Mouse (Mus musculus) lung, embryonic 14.5 days (tissue): Measurements from ENCODE around the gene Spn. TPM values are rescaled to one million over a fixed set of nuclear protein-coding genes. Genes with fewer than 3 reads are reported as not detected.
"Not testable (repeated sequence)": the region's sequence is repeated elsewhere in the genome, so short reads cannot be mapped to it uniquely, and the experiment has no call there.

Experiments
- ATAC-seq: fragments of 200-750 bp; cut with Nextera tagmentation; 2 replicates; pipeline ENCODE4 v1.8.0; 2017; ENCODE audit warnings: mild to moderate bottlenecking, moderate TSS enrichment, moderate library complexity; ENCODE audit not compliant: insufficient read depth
- DNase-seq: peaks from one replicate; pipeline ENCODE4 v3.0.0-alpha.2; 2015
- H3K27ac ChIP-seq: fragments of 300-500 bp; sonication (generic); 2 replicates; pipeline ENCODE4 v1.5.1; 2014; ENCODE audit warnings: low read depth, mild to moderate bottlenecking, moderate library complexity
- H3K27me3 ChIP-seq: fragments of 300-500 bp; sonication (generic); 2 replicates; pipeline ENCODE4 v1.6.1; 2014; ENCODE audit warnings: low read length, control low read depth; ENCODE audit not compliant: insufficient read depth
- H3K36me3 ChIP-seq: fragments of 300-500 bp; sonication (generic); 2 replicates; pipeline ENCODE4 v1.6.1; 2014; ENCODE audit warnings: control low read depth; ENCODE audit not compliant: insufficient read depth
- H3K4me1 ChIP-seq: fragments of 300-500 bp; sonication (generic); 2 replicates; pipeline ENCODE4 v1.6.1; 2014; ENCODE audit warnings: antibody characterized with exemption, control low read depth; ENCODE audit not compliant: insufficient read depth
- H3K4me2 ChIP-seq: fragments of 300-500 bp; sonication (generic); 2 replicates; pipeline ENCODE4 v1.6.1; 2014; ENCODE audit warnings: mild to moderate bottlenecking
- H3K4me3 ChIP-seq: fragments of 300-500 bp; sonication (generic); 2 replicates; pipeline ENCODE4 v1.5.1; 2014; ENCODE audit warnings: low read depth, low read length
- H3K9ac ChIP-seq: fragments of 300-500 bp; sonication (generic); 2 replicates; pipeline ENCODE4 v1.6.1; 2014
- H3K9me3 ChIP-seq: fragments of 300-500 bp; sonication (generic); 2 replicates; pipeline ENCODE4 v1.6.1; 2016; ENCODE audit warnings: low read depth, low read length, control low read depth
- CTCF ChIP-seq: IDR thresholded peaks from 2 replicates; pipeline ENCODE4 v1.5.1; 2016; ENCODE audit warnings: antibody characterized with exemption, low read depth
- WGBS: fragments of 180-500 bp; shearing (Covaris S2); extraction: QIAGEN DNeasy Blood & Tissue Kit; methylation state at CpG from one replicate; pipeline ENCODE4 v1.1.7; 2014; 5-methylcytosine and 5-hydroxymethylcytosine counted together
- polyA plus RNA-seq: library from polyadenylated mRNA; unstranded; fragments of >200 nt; fragmentation: Nextera tagmentation; extraction: Ambion mirVana; gene quantifications from 2 replicates; pipeline ENCODE4 v1.2.1, GENCODE M21; 2014

The Spn gene
- polyA plus RNA-seq, result 0.20 TPM in 1 of 2 replicates, not detected in the other

GRCm38 (mm10) chr7:127137262-127138017, at the start of gene Spn:
Gene Spn, minus strand, starts transcription at chr7:127137823.
- WGBS, result 56% methylated on average over 9 of the region's 9 CpGs
- Histone ChIP-seq H3K27me3 (no peaks in the 10 kb centered on the region), H3K9ac (no peak within 1 kb of the TSS), H3K4me3 (no peak within 1 kb of the TSS), H3K4me2 (no peak within 1 kb of the TSS), H3K9me3 (no peaks in the 10 kb centered on the region), H3K4me1 (no peaks in the 10 kb centered on the region), H3K27ac (no peak within 1 kb of the TSS), H3K36me3 (no peaks in the 10 kb centered on the region)
- ATAC-seq (no peak), DNase-seq (no peak)
- TF ChIP-seq CTCF, result no peak

DNA sequence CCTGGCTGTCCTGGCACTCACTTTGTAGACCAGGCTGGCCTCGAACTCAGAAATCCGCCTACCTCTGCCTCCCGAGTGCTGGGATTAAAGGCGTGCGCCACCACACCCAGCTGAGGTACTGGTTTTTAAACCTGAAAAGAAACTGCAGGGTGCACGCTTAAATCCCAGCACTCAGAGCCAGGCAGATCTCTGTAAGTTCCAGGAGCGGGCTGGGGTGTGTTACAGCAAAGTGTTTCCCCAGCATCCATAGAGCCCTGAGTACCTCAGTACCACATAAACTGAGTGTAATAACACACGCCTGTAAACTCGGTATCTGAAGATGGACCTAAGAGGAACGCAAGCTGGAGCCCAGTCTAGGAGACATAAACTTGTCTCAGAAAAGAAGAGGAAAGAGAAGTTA, 49.7 kb upstream of the Spn start:
- 69% methylated on average over 10 of the region's 10 CpGs for WGBS
- no peak for TF ChIP-seq CTCF
- Histone ChIP-seq H3K4me3 (no peak overlapping the region), H3K4me1 (no peaks in the 10 kb centered on the region), H3K9me3 (no peaks in the 10 kb centered on the region), H3K36me3 (peaks cover 13% of the 10 kb centered on the region), H3K27ac (no peak overlapping the region), H3K4me2 (no peak overlapping the region), H3K27me3 (no peaks in the 10 kb centered on the region), H3K9ac (no peak overlapping the region)
- DNase-seq (no peak), ATAC-seq (no peak)

GRCm38 (mm10) chr7:127185601-127186000, 48.0 kb upstream of the Spn start:
- Histone ChIP-seq H3K4me3 (no peak overlapping the region), H3K9me3 (no peaks in the 10 kb centered on the region), H3K36me3 (no peaks in the 10 kb centered on the region), H3K27me3 (no peaks in the 10 kb centered on the region), H3K9ac (no peak overlapping the region), H3K4me2 (no peak overlapping the region), H3K4me1 (no peaks in the 10 kb centered on the region), H3K27ac (no peak overlapping the region)
- ATAC-seq, result no peak
- 58% methylated on average over 3 of the region's 3 CpGs for WGBS
- TF ChIP-seq CTCF, result peak; percentile 52
- peak; percentile 63 for DNase-seq

DNA sequence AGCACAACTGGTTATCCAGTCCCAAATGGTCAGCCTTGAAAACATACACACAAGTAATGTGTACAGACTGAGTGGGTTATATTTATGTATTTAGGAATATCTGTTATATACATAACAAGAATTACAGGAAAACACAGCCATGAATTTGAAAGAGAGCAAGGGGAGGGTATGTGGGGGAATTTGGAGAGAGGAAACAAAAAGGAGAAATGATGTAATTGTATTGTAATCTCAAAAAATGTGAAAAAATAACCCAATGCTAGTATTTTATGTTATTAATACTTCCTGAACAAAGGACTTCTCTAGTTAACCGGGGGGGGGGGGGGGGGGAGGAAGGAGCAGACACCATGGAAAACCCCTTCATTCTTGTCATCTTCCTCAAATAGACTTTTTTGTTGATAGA, 47.1 kb upstream of the Spn start:
- TF ChIP-seq CTCF, result no peak
- WGBS, result 56% methylated on average over 1 of the region's 1 CpGs
- no peak for ATAC-seq

GRCm38 (mm10) chr7:127183828-127184227, 46.2 kb upstream of the Spn start:
- Histone ChIP-seq H3K4me2 (no peak overlapping the region), H3K9ac (no peak overlapping the region), H3K27me3 (no peaks in the 10 kb centered on the region), H3K9me3 (no peaks in the 10 kb centered on the region), H3K27ac (no peak overlapping the region), H3K4me1 (no peaks in the 10 kb centered on the region), H3K36me3 (no peaks in the 10 kb centered on the region), H3K4me3 (no peak overlapping the region)
- DNase-seq (no peak), ATAC-seq (no peak)
- TF ChIP-seq CTCF, result peak; percentile 37
- 81% methylated on average over 6 of the region's 6 CpGs for WGBS

More for the DNA sequence above, 47.1 kb upstream of the Spn start:
- Histone ChIP-seq H3K4me3 (no peak overlapping the region), H3K4me2 (no peak overlapping the region), H3K27me3 (no peaks in the 10 kb centered on the region), H3K9me3 (no peaks in the 10 kb centered on the region), H3K36me3 (no peaks in the 10 kb centered on the region), H3K9ac (no peak overlapping the region), H3K4me1 (no peaks in the 10 kb centered on the region), H3K27ac (no peak overlapping the region)
- no peak for DNase-seq

DNA sequence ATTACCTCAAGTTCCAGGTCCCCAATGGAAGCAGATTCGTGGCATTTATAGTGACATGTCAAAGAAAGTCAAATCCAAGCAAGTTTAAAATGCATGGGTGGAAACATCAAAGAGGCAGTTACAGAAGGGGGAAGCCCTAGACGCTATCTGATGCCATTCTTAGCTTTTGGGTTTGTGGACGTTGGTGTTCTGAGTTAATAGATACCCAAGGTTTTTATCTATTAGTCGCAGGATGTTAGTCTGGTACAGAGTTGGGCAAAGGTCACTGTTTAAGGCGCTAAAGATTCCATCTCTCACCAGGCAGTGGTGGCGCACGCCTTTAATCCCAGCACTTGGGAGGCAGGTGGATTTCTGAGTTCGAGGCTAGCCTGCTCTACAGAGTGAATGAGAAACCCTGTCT, 45.7 kb upstream of the Spn start:
- 63% methylated on average over 8 of the region's 8 CpGs for WGBS
- DNase-seq (no peak), ATAC-seq (no peak)
- H3K36me3 ChIP-seq, result no peaks in the 10 kb centered on the region
- H3K27me3 ChIP-seq, result no peaks in the 10 kb centered on the region
- no peaks in the 10 kb centered on the region for H3K4me1 ChIP-seq
- no peak overlapping the region for H3K27ac ChIP-seq
- no peaks in the 10 kb centered on the region for H3K9me3 ChIP-seq
- H3K9ac ChIP-seq, result no peak overlapping the region
- no peak overlapping the region for H3K4me3 ChIP-seq
- no peak overlapping the region for H3K4me2 ChIP-seq
- TF ChIP-seq CTCF, result no peak

- ATAC-seq, H3K4me1 ChIP-seq, H3K4me3 ChIP-seq, H3K9ac ChIP-seq, H3K9me3 ChIP-seq, DNase-seq, H3K27ac ChIP-seq, H3K27me3 ChIP-seq, H3K36me3 ChIP-seq, H3K4me2 ChIP-seq: not testable (repeated sequence)
- 26% methylated on average over 3 of the region's 3 CpGs for WGBS
These were observed 44.1 kb upstream of the Spn start for GRCm38 (mm10) chr7:127181724-127182123.
